Mouse (Mus musculus) intestine, embryonic 14.5 days (tissue): ENCODE data around the gene Phf20. TPM values are rescaled to one million over a fixed set of nuclear protein-coding genes. Genes with fewer than 3 reads are reported as not detected.

Experiments used
- ATAC-seq: fragments of 200-750 bp; cut with Nextera tagmentation; replicated peaks from 2 replicates; pipeline ENCODE4 v1.8.0; 2017; ENCODE audit warnings: low read depth, moderate number of reproducible peaks, moderate TSS enrichment, moderate library complexity; ENCODE audit not compliant: low FRiP score, low TSS enrichment
- DNase-seq: peaks from one replicate; pipeline ENCODE4 v3.0.0-alpha.2; 2018; ENCODE audit warnings: low spot score
- H3K27ac ChIP-seq: fragments of 300-500 bp; sonication (generic); 2 replicates; pipeline ENCODE4 v1.5.1; 2014; ENCODE audit warnings: low read depth, mild to moderate bottlenecking, control low read depth
- H3K27me3 ChIP-seq: fragments of 300-500 bp; sonication (generic); replicated peaks from 2 replicates; pipeline ENCODE4 v1.6.1; 2014; ENCODE audit warnings: low read length, control low read depth; ENCODE audit not compliant: control insufficient read depth, insufficient read depth
- H3K36me3 ChIP-seq: fragments of 300-500 bp; sonication (generic); 2 replicates; pipeline ENCODE4 v1.6.1; 2014; ENCODE audit warnings: low read length, control low read depth; ENCODE audit not compliant: control insufficient read depth, insufficient read depth
- H3K4me1 ChIP-seq: fragments of 300-500 bp; sonication (generic); replicated peaks from 2 replicates; pipeline ENCODE4 v1.6.1; 2014; ENCODE audit warnings: low read length, control low read depth, mixed read lengths; ENCODE audit not compliant: control insufficient read depth, insufficient read depth
- H3K4me2 ChIP-seq: fragments of 300-500 bp; sonication (generic); 2 replicates; pipeline ENCODE4 v1.6.1; 2014; ENCODE audit warnings: low read length
- H3K4me3 ChIP-seq: fragments of 300-500 bp; sonication (generic); 2 replicates; pipeline ENCODE4 v1.5.1; 2014; ENCODE audit warnings: low read depth, low read length, control low read depth, mixed read lengths
- H3K9ac ChIP-seq: fragments of 300-500 bp; sonication (generic); 2 replicates; pipeline ENCODE4 v1.6.1; 2014; ENCODE audit warnings: mild to moderate bottlenecking, low read length
- H3K9me3 ChIP-seq: fragments of 300-500 bp; sonication (generic); 2 replicates; pipeline ENCODE4 v1.6.1; 2016; ENCODE audit warnings: low read length, control low read depth; ENCODE audit not compliant: control insufficient read depth
- WGBS: fragments of 180-500 bp; shearing (Covaris S2); extraction: QIAGEN DNeasy Blood & Tissue Kit; methylation state at CpG from one replicate; pipeline ENCODE4 v1.1.7; 2014; 5-methylcytosine and 5-hydroxymethylcytosine counted together
- polyA plus RNA-seq: library from polyadenylated mRNA; unstranded; fragments of >200 nt; fragmentation: Nextera tagmentation; extraction: Ambion mirVana; gene quantifications from 2 replicates; pipeline ENCODE4 v1.2.1, GENCODE M21; 2014

Phf20 gene
- polyA plus RNA-seq, 1 experiment from 2014 or later = 72.4 TPM

DNA sequence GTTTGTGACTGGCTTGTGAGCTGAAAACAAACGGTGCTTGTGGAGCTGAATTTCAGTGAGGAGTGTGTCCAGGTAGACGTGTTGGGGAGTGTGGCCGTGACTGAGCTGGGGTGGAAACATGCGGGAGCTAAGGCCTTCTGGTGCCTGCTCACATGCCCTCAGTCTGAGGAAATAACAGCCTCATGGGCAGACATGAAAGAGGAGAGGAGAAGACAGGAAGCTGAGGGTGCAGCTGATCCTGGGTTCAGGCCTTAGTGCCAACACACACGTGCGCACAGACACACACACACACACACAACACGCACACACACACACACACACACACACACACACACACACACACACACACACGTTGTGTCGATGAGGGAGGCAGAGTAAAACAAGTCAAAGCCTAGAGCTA, 71.4 kb downstream of the Phf20 start:
- Histone ChIP-seq H3K36me3 (peaks cover 35% of the 10 kb centered on the region), H3K27me3 (no peaks in the 10 kb centered on the region), H3K27ac (no peak overlapping the region), H3K9me3 (no peaks in the 10 kb centered on the region), H3K4me3 (no peak overlapping the region), H3K4me2 (no peak overlapping the region), H3K4me1 (no peaks in the 10 kb centered on the region), H3K9ac (no peak overlapping the region)
- no peak for DNase-seq
- ATAC-seq = no peak
- WGBS = 91% methylated on average over 9 of the region's 9 CpGs

DNA sequence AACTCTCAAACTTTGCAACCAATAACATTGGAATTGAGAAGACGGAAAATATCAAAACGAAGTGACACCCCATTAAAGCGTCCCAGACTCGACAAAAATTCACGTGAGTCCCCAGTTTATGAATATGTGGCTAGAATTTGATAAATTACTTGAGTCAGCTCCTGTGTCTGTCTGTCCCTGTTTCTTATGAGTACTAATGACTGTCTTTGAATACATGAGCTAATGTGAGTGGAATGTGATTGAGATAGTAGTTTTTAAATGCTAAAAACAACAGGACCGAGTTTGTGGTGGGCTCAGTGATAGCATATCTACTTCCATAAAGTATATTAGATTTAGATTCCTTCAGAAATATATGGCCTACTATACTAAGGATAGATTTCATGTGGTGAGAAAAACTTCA, 76.3 kb downstream of the Phf20 start:
- no peak for ATAC-seq
- Histone ChIP-seq H3K4me1 (no peaks in the 10 kb centered on the region), H3K36me3 (peaks cover 51% of the 10 kb centered on the region), H3K9me3 (no peaks in the 10 kb centered on the region), H3K27ac (no peak overlapping the region), H3K4me2 (no peak overlapping the region), H3K9ac (no peak overlapping the region), H3K4me3 (no peak overlapping the region), H3K27me3 (no peaks in the 10 kb centered on the region)
- WGBS = 87% methylated on average over 6 of the region's 6 CpGs
- DNase-seq = no peak

DNA sequence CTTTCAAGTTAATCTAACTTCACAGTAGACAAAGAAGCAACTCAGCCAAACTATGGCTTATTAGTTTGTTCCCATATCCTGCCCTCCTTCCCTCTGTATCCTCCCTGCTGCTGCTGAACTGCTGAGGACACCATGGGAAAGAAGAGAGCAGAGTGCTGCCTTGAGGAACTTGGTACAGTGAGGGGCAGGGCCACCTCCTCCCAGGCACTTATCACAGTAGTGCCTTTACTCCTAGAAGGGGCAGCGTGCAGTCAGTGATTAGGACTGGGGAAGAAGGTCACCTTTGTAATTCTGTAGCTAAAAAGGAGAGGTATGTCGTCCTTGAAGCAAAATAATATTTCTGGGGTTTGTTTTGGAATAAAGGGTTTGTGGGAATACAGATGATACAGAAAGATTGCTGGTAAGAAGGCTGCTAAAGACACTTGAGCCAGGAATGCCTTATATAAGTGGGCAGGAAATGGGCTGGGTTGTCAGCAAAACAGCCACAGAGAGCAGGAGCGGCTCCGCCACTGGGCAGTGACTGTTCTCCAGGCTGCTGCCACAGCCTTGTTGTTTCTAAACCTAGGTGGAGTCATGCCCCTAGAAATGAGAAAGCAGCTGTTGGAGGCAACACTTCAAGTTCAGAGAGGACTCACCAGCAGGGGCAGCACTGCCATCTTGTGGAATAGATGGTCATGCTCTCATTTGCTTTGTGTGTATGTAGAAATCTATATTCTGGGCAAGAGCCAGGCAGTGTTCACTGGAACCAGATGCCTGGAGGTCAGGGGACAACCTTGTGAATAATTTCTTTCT, 82.2 kb downstream of the Phf20 start:
- H3K4me1 ChIP-seq = no peaks in the 10 kb centered on the region
- H3K27ac ChIP-seq = no peak overlapping the region
- H3K36me3 ChIP-seq = peaks cover 49% of the 10 kb centered on the region
- ATAC-seq (0 out of 2 replicates have a peak, but pooled peaks have one; percentile 53), DNase-seq (peak; percentile 77)
- no peaks in the 10 kb centered on the region for H3K9me3 ChIP-seq
- WGBS = 45% methylated on average over 4 of the region's 4 CpGs
- no peak overlapping the region for H3K9ac ChIP-seq
- no peak overlapping the region for H3K4me3 ChIP-seq
- H3K27me3 ChIP-seq = no peaks in the 10 kb centered on the region
- no peak overlapping the region for H3K4me2 ChIP-seq

GRCm38 (mm10) chr2:156281227-156281626, 85.0 kb downstream of the Phf20 start:
- ATAC-seq (no peak), DNase-seq (no peak)
- H3K4me1 ChIP-seq = no peaks in the 10 kb centered on the region
- H3K27ac ChIP-seq = no peak overlapping the region
- H3K9ac ChIP-seq = no peak overlapping the region
- no peak overlapping the region for H3K4me3 ChIP-seq
- peaks cover 42% of the 10 kb centered on the region for H3K36me3 ChIP-seq
- no peaks in the 10 kb centered on the region for H3K27me3 ChIP-seq
- H3K4me2 ChIP-seq = no peak overlapping the region
- no peaks in the 10 kb centered on the region for H3K9me3 ChIP-seq
- WGBS = 76% methylated on average over 4 of the region's 4 CpGs

DNA sequence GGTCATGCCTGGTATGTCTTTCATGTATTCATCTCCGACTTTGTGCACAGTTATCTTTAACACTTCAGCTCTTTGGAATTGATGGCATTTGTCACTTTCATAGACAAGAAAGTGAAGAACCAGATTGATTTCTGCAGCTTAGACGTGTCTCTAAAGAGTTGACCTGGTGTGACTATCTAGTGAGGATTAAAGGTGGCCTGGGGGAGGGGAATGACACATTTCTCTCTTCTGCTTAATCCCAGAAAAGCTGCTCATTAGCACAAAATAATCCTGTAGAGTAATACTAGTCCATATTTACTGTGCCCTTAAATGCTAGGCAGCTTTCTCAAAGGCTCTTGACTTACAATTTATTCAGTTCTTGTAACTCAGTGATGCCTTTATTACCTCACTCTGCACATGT, 88.9 kb downstream of the Phf20 start:
- DNase-seq (no peak), ATAC-seq (no peak)
- H3K36me3 ChIP-seq = peaks cover 52% of the 10 kb centered on the region
- H3K9ac ChIP-seq = no peak overlapping the region
- H3K4me1 ChIP-seq = no peaks in the 10 kb centered on the region
- H3K4me3 ChIP-seq = no peak overlapping the region
- no peaks in the 10 kb centered on the region for H3K9me3 ChIP-seq
- H3K4me2 ChIP-seq = no peak overlapping the region
- WGBS = 82% methylated on average over 2 of the region's 2 CpGs
- H3K27ac ChIP-seq = no peak overlapping the region
- H3K27me3 ChIP-seq = no peaks in the 10 kb centered on the region

DNA sequence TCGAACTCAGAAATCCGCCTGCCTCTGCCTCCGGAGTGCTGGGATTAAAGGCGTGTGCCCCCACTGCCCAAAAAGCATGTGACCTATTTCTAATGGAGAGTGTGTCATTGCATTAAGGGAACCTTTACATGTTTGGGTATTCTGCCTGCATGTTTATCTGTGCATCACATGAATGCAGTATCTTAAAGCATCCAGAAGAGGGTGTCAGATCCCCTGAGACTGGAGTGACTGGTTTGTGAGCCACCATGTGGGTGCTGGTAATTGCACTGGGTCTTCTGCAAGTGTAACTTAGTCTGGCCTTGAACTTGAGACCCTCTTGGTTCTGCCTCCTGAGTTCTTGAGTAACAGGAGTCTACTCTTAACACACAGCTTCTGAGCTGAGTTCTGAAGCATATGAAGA, 90.5 kb downstream of the Phf20 start:
- WGBS = 93% methylated on average over 4 of the region's 4 CpGs
- no peaks in the 10 kb centered on the region for H3K9me3 ChIP-seq
- no peak overlapping the region for H3K9ac ChIP-seq
- no peaks in the 10 kb centered on the region for H3K27me3 ChIP-seq
- no peak overlapping the region for H3K4me3 ChIP-seq
- ATAC-seq (no peak), DNase-seq (no peak)
- no peak overlapping the region for H3K27ac ChIP-seq
- H3K36me3 ChIP-seq = peaks cover 49% of the 10 kb centered on the region
- H3K4me1 ChIP-seq = no peaks in the 10 kb centered on the region
- H3K4me2 ChIP-seq = no peak overlapping the region

- Histone ChIP-seq H3K4me1 (no peaks in the 10 kb centered on the region), H3K27me3 (no peaks in the 10 kb centered on the region), H3K4me2 (no peak overlapping the region), H3K9me3 (no peaks in the 10 kb centered on the region), H3K9ac (no peak overlapping the region), H3K36me3 (peaks cover 56% of the 10 kb centered on the region), H3K4me3 (no peak overlapping the region), H3K27ac (no peak overlapping the region)
- DNase-seq (no peak), ATAC-seq (no peak)
- WGBS = 94% methylated on average over 2 of the region's 2 CpGs
These were observed 92.0 kb downstream of the Phf20 start for GRCm38 (mm10) chr2:156288222-156288621.

DNA sequence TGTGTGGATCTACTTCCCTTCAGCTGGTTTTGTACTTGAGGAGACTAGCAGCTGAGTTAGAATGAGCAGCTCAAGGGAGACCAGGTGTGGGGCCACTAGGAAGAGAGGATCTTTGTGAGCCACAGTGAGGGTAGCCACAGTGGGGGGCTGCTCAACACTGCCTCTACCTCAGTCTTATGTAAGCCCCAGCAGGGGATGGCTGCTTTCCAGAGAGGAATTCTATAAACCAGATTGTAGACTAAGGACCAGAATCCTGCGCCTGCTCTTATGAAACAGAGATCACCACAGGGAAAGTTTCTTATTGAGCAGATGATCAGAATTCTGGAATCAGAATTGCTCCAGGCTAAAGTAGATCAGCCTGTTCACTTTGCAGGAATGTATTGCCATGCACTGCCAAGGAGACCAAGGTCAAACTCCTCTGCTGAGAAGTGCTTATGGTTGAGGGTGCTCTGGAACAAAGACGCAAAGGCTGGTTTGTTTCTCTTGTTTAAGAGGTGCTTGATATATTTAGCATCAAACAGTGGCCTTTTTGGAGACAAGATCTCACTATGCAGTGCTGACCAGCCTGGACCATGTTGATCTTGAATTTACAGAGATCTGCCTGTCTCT, 93.4 kb downstream of the Phf20 start:
- Histone ChIP-seq H3K9ac (no peak overlapping the region), H3K27ac (no peak overlapping the region), H3K36me3 (peaks cover 68% of the 10 kb centered on the region), H3K27me3 (no peaks in the 10 kb centered on the region), H3K9me3 (no peaks in the 10 kb centered on the region), H3K4me2 (no peak overlapping the region), H3K4me1 (no peaks in the 10 kb centered on the region), H3K4me3 (no peak overlapping the region)
- ATAC-seq = no peak
- no peak for DNase-seq
- WGBS = 93% methylated on average over 2 of the region's 2 CpGs

GRCm38 (mm10) chr2:156291998-156292397, 95.7 kb downstream of the Phf20 start:
- Histone ChIP-seq H3K4me3 (no peak overlapping the region), H3K4me1 (peaks cover 1% of the 10 kb centered on the region), H3K4me2 (no peak overlapping the region), H3K9ac (no peak overlapping the region), H3K27ac (no peak overlapping the region), H3K9me3 (no peaks in the 10 kb centered on the region), H3K36me3 (peaks cover 73% of the 10 kb centered on the region), H3K27me3 (no peaks in the 10 kb centered on the region)
- 73% methylated on average over 1 of the region's 1 CpGs for WGBS
- DNase-seq (no peak), ATAC-seq (no peak)
